In the genomic region with DNA sequence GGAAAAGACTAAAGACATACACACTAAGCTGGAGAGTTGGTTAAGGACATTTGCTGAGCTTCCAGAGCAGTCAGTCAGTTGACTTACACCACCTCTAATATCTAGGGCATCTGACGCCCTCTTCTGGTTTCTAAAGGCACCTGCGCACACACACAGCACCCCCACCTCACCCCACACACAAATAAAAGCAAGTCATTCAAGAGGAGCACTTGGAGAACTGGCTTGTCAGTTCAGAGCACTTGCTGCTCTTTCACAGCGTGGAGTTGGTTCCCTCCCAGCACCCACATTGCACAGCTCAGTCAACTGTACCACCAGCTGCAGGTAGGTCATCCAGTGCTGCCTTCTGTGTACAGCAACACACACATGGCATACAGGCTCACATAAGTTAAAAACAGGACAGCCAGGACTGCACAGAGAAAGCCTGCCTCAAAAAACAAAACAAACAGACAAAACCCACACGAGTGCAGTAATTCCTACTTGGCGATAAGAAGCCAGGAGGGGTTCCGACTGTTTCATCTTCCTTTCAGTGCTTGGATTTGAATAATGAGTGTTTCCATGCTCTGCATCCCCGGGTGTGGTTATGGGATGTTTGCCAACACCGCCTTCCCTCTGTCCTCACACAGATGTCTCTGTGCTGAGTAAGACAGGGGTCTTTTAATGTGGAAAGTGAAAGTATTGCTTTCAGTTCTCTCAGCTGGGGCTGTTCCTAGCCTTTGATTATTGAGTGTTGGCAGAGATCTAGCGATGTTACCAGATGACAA, we compare ENCODE assay signal across 8 mouse cellular contexts. TPM values are rescaled to one million over a fixed set of nuclear protein-coding genes. Genes with fewer than 3 reads are reported as not detected.
DNase-seq lines count a peak whose midpoint lies in the region; ATAC-seq lines count a peak whose summit lies in the region.

No protein-coding gene starts in this region.

- ATAC-seq in hindbrain, embryonic 13.5 days (ENCODE audit: low FRiP score), result no peak
- ATAC-seq in hindbrain, embryonic 11.5 days (ENCODE audit: low FRiP score), result no peak
- ATAC-seq in forebrain, embryonic 15.5 days (replicated peaks), result peak; percentile 46; the same call in 1 of the 2 replicates
- ATAC-seq in hindbrain, embryonic 14.5 days (ENCODE audit: low FRiP score), result peak; percentile 17; the same call in 1 of the 2 replicates
- ATAC-seq in midbrain, embryonic 15.5 days (replicated peaks), result peak; percentile 42

- DNase-seq in hindbrain, embryonic 11.5 days (ENCODE audit: low spot score), result no peak
- DNase-seq in adipocyte (ENCODE audit: low spot score), result peak; percentile 65
- peak; percentile 42 for DNase-seq in hindbrain, embryonic 14.5 days (ENCODE audit: low spot score)
- peak; percentile 41 to 43 for DNase-seq in layer of hippocampus, postnatal 36 days
- DNase-seq in telencephalon, adult 2 months (ENCODE audit: low read depth, low spot score), result peak; percentile 54

- no peak overlapping the region for H3K4me3 ChIP-seq in hindbrain, embryonic 13.5 days
- no peak overlapping the region for H3K4me3 ChIP-seq in hindbrain, embryonic 11.5 days (ENCODE audit: low read depth, low read length)
- H3K4me3 ChIP-seq in forebrain, embryonic 15.5 days, result no peak overlapping the region
- H3K4me3 ChIP-seq in hindbrain, embryonic 14.5 days (replicated peaks; ENCODE audit: low read length), result no peak overlapping the region
- H3K4me3 ChIP-seq in midbrain, embryonic 15.5 days, result no peak overlapping the region

- H3K27ac ChIP-seq in hindbrain, embryonic 13.5 days, result peak overlapping the region; percentile 63
- no peak overlapping the region for H3K27ac ChIP-seq in hindbrain, embryonic 11.5 days (ENCODE audit: low read depth, low read length)
- peak overlapping the region; percentile 76 for H3K27ac ChIP-seq in forebrain, embryonic 15.5 days (replicated peaks)
- H3K27ac ChIP-seq in hindbrain, embryonic 14.5 days, result peak overlapping the region; percentile 33
- H3K27ac ChIP-seq in midbrain, embryonic 15.5 days, result peak overlapping the region; percentile 54

- H3K4me2 ChIP-seq in hindbrain, embryonic 13.5 days, result 0 out of 2 replicates have a peak overlapping the region, but pooled peaks have one; percentile 7
- no peak overlapping the region for H3K4me2 ChIP-seq in hindbrain, embryonic 11.5 days (replicated peaks; ENCODE audit: low read depth, low read length)
- no peak overlapping the region for H3K4me2 ChIP-seq in forebrain, embryonic 15.5 days (replicated peaks)
- H3K4me2 ChIP-seq in hindbrain, embryonic 14.5 days (replicated peaks), result peak overlapping the region; percentile 20; the same call in 1 of the 2 replicates
- H3K4me2 ChIP-seq in midbrain, embryonic 15.5 days, result no peak overlapping the region

- H3K27me3 ChIP-seq in hindbrain, embryonic 13.5 days, result no peaks in the 10 kb centered on the region
- no peaks in the 10 kb centered on the region for H3K27me3 ChIP-seq in hindbrain, embryonic 11.5 days (ENCODE audit: control insufficient read depth, insufficient read depth, low read length)
- no peaks in the 10 kb centered on the region for H3K27me3 ChIP-seq in forebrain, embryonic 15.5 days
- H3K27me3 ChIP-seq in hindbrain, embryonic 14.5 days (ENCODE audit: control insufficient read depth, insufficient read depth, low read length), result no peaks in the 10 kb centered on the region
- no peaks in the 10 kb centered on the region for H3K27me3 ChIP-seq in midbrain, embryonic 15.5 days (replicated peaks)

- no peaks in the 10 kb centered on the region for H3K36me3 ChIP-seq in hindbrain, embryonic 13.5 days
- no peaks in the 10 kb centered on the region for H3K36me3 ChIP-seq in hindbrain, embryonic 11.5 days (ENCODE audit: control insufficient read depth, insufficient read depth, low read length)
- no peaks in the 10 kb centered on the region for H3K36me3 ChIP-seq in forebrain, embryonic 15.5 days
- no peaks in the 10 kb centered on the region for H3K36me3 ChIP-seq in hindbrain, embryonic 14.5 days (replicated peaks; ENCODE audit: control insufficient read depth, insufficient read depth)
- no peaks in the 10 kb centered on the region for H3K36me3 ChIP-seq in midbrain, embryonic 15.5 days (replicated peaks)

- H3K9me3 ChIP-seq in hindbrain, embryonic 13.5 days, result no peaks in the 10 kb centered on the region
- H3K9me3 ChIP-seq in hindbrain, embryonic 11.5 days (ENCODE audit: control insufficient read depth, low read length), result no peaks in the 10 kb centered on the region
- H3K9me3 ChIP-seq in forebrain, embryonic 15.5 days, result no peaks in the 10 kb centered on the region
- no peaks in the 10 kb centered on the region for H3K9me3 ChIP-seq in hindbrain, embryonic 14.5 days (ENCODE audit: control insufficient read depth, low read length)
- no peaks in the 10 kb centered on the region for H3K9me3 ChIP-seq in midbrain, embryonic 15.5 days

- peaks cover 53% of the 10 kb centered on the region for H3K4me1 ChIP-seq in hindbrain, embryonic 13.5 days (replicated peaks)
- H3K4me1 ChIP-seq in hindbrain, embryonic 11.5 days (replicated peaks; ENCODE audit: control insufficient read depth, insufficient read depth, low read length), result 0 out of 2 replicates have a peak, but pooled peaks cover 2% of the 10 kb centered on the region
- peaks cover 48% of the 10 kb centered on the region for H3K4me1 ChIP-seq in forebrain, embryonic 15.5 days
- peaks cover 29% of the 10 kb centered on the region for H3K4me1 ChIP-seq in hindbrain, embryonic 14.5 days (replicated peaks; ENCODE audit: control insufficient read depth, insufficient read depth, low read length)
- peaks cover 47% of the 10 kb centered on the region for H3K4me1 ChIP-seq in midbrain, embryonic 15.5 days

- WGBS in hindbrain, embryonic 13.5 days, result 53% methylated on average over 9 of the region's 9 CpGs
- 75% methylated on average over 9 of the region's 9 CpGs for WGBS in hindbrain, embryonic 11.5 days
- WGBS in forebrain, embryonic 15.5 days, result 31% methylated on average over 9 of the region's 9 CpGs
- WGBS in hindbrain, embryonic 14.5 days, result 49% methylated on average over 9 of the region's 9 CpGs
- WGBS in midbrain, embryonic 15.5 days, result 43% methylated on average over 9 of the region's 9 CpGs

- H3K9ac ChIP-seq in hindbrain, embryonic 13.5 days, result no peak overlapping the region
- H3K9ac ChIP-seq in hindbrain, embryonic 11.5 days (ENCODE audit: low read depth, low read length), result no peak overlapping the region
- no peak overlapping the region for H3K9ac ChIP-seq in forebrain, embryonic 15.5 days (replicated peaks)
- no peak overlapping the region for H3K9ac ChIP-seq in hindbrain, embryonic 14.5 days
- H3K9ac ChIP-seq in midbrain, embryonic 15.5 days, result no peak overlapping the region

RNA-seq across cellular contexts. Expression of a gene that starts 50.9 kb away (rescaled TPM):
- 14.3 and 16.1 TPM in 2 replicates for polyA plus RNA-seq in hindbrain, embryonic 13.5 days (2015; fragmentation: Nextera tagmentation; extraction: Ambion mirVana)
- 13.3 and 14.3 TPM in 2 replicates for polyA plus RNA-seq in hindbrain, embryonic 11.5 days (2014; fragmentation: Nextera tagmentation; extraction: Ambion mirVana)
- 22.3 and 27.0 TPM in 2 replicates for polyA plus RNA-seq in forebrain, embryonic 15.5 days (2015; fragmentation: Nextera tagmentation; extraction: Ambion mirVana)
- polyA plus RNA-seq in hindbrain, embryonic 14.5 days (2014; fragmentation: Nextera tagmentation; extraction: Ambion mirVana), result 19.9 and 22.3 TPM in 2 replicates
- 10 to 100 TPM; 94.0 to 99.0 TPM for total RNA-seq in layer of hippocampus, postnatal 36 days (2021)
- 24.2 and 25.6 TPM in 2 replicates for polyA plus RNA-seq in midbrain, embryonic 15.5 days (2015; fragmentation: Nextera tagmentation; extraction: Ambion mirVana)

Comparison
In these comparisons a context has a peak if more than half of its experiments do, and no peak if none do; other contexts are left out.
1. ATAC-seq: peak in forebrain, embryonic 15.5 days (single experiment), hindbrain, embryonic 14.5 days (single experiment) and midbrain, embryonic 15.5 days (single experiment); none in hindbrain, embryonic 13.5 days (single experiment) and hindbrain, embryonic 11.5 days (single experiment).
2. H3K4me2 ChIP-seq: peak in hindbrain, embryonic 13.5 days (single experiment) and hindbrain, embryonic 14.5 days (single experiment); none in hindbrain, embryonic 11.5 days (single experiment), forebrain, embryonic 15.5 days (single experiment) and midbrain, embryonic 15.5 days (single experiment).